Mouse (Mus musculus) heart, adult 2 months (tissue): ENCODE data around the gene Ilvbl.

Experiments
- CTCF ChIP-seq: fragments of 200-600 bp; IDR thresholded peaks from 2 replicates; pipeline ENCODE4 v1.8.1; 2022; ENCODE audit warnings: antibody characterized with exemption, mild to moderate bottlenecking, moderate library complexity
- EP300 ChIP-seq: fragments of 200-500 bp; IDR thresholded peaks from 2 replicates; pipeline ENCODE4 v1.6.1; 2011; ENCODE audit warnings: low read depth, low read length, control low read depth; ENCODE audit not compliant: insufficient read depth

GRCm38 (mm10) chr10:78605080-78605479 lies 30.9 kb downstream of the Ilvbl start:
- TF ChIP-seq CTCF (peak; percentile 76), EP300 (no peak)
